Mouse (Mus musculus): ENCODE results near the gene Fbxl18.

DNA sequence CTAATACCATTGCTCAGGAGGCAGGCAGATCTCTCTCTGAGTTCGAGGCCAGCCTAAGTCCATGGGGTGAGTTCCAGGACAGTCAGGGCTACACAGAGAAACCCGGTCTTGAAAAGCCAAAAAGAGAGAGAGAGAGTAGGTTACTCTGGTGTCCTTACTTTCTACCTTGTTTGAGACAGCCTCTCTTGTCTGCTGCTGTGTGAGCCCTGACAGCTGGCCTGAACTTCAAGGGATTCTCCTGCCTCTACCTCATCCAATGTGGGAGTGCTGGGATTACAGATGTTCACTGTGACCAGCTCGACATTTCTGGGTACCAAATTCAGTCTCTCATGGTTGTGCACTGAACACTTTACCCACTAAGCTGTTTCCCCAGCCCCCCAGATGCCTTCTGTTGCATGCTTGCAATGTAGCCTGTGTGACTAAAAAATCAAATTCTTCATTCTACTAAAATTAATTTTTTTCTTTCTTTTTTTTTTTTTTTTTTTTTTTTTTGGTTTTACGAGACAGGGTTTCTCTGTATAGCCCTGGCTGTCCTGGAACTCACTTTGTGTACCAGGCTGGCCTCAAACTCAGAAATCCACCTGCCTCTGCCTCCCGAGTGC, 4.8 kb upstream of the Fbxl18 start:
- TF ChIP-seq CTCF (IDR thresholded peaks at IDR 0.05) (no peak), POLR2A (IDR thresholded peaks at IDR 0.05; ENCODE audit: insufficient read depth, low read depth, low read length) (no peak), EP300 (IDR thresholded peaks at IDR 0.05; ENCODE audit: insufficient read depth, low read depth, low read length) (no peak)
